Mouse (Mus musculus) heart, embryonic 13.5 days (tissue): ENCODE results near the gene Agbl1. TPM values are rescaled to one million over a fixed set of nuclear protein-coding genes. Genes with fewer than 3 reads are reported as not detected.

Experiments
- ATAC-seq: fragments of 200-750 bp; cut with Nextera tagmentation; 2 replicates; pipeline ENCODE4 v1.8.0; 2017; ENCODE audit warnings: moderate TSS enrichment; ENCODE audit not compliant: insufficient number of reproducible peaks, low FRiP score, low TSS enrichment; ENCODE audit errors: extremely low read depth
- H3K27ac ChIP-seq: fragments of 300-500 bp; sonication (generic); replicated peaks from 2 replicates; pipeline ENCODE4 v1.5.1; 2015; ENCODE audit warnings: moderate library complexity, mild to moderate bottlenecking, inconsistent platforms
- H3K27me3 ChIP-seq: fragments of 300-500 bp; sonication (generic); replicated peaks from 2 replicates; pipeline ENCODE4 v1.6.1; 2015; ENCODE audit warnings: mild to moderate bottlenecking, inconsistent platforms
- H3K36me3 ChIP-seq: fragments of 300-500 bp; sonication (generic); 2 replicates; pipeline ENCODE4 v1.6.1; 2015; ENCODE audit warnings: mild to moderate bottlenecking, inconsistent platforms
- H3K4me1 ChIP-seq: fragments of 300-500 bp; sonication (generic); 2 replicates; pipeline ENCODE4 v1.6.1; 2015; ENCODE audit warnings: inconsistent platforms
- H3K4me2 ChIP-seq: fragments of 300-500 bp; sonication (generic); 2 replicates; pipeline ENCODE4 v1.6.1; 2015; ENCODE audit warnings: inconsistent platforms, mild to moderate bottlenecking, moderate library complexity
- H3K4me3 ChIP-seq: fragments of 300-500 bp; sonication (generic); 2 replicates; pipeline ENCODE4 v1.5.1; 2015; ENCODE audit warnings: moderate library complexity, mild to moderate bottlenecking, inconsistent platforms
- H3K9ac ChIP-seq: fragments of 300-500 bp; sonication (generic); 2 replicates; pipeline ENCODE4 v1.6.1; 2015; ENCODE audit warnings: inconsistent platforms, mild to moderate bottlenecking, moderate library complexity
- H3K9me3 ChIP-seq: fragments of 300-500 bp; sonication (generic); 2 replicates; pipeline ENCODE4 v1.6.1; 2016; ENCODE audit warnings: inconsistent platforms
- WGBS: fragments of 180-500 bp; shearing (Covaris S2); methylation state at CpG from one replicate; pipeline ENCODE4 v1.1.7; 2015; ENCODE audit warnings: mixed read lengths; 5-methylcytosine and 5-hydroxymethylcytosine counted together
- polyA plus RNA-seq: library from polyadenylated mRNA; unstranded; fragments of >200 nt; fragmentation: Nextera tagmentation; extraction: Ambion mirVana; gene quantifications from 2 replicates; pipeline ENCODE4 v1.2.1, GENCODE M21; 2015

Agbl1 gene
- polyA plus RNA-seq, 1 experiment from 2014 or later, result not detected

GRCm38 (mm10) chr7:76810003-76810402, 580.3 kb downstream of the Agbl1 start:
- H3K9me3 ChIP-seq, result no peaks in the 10 kb centered on the region
- H3K4me3 ChIP-seq, result no peak overlapping the region
- no peak overlapping the region for H3K9ac ChIP-seq
- no peak for ATAC-seq
- H3K4me2 ChIP-seq, result no peak overlapping the region
- H3K4me1 ChIP-seq, result no peaks in the 10 kb centered on the region
- no peak overlapping the region for H3K27ac ChIP-seq
- H3K27me3 ChIP-seq, result no peaks in the 10 kb centered on the region
- H3K36me3 ChIP-seq, result no peaks in the 10 kb centered on the region
- whole genome bisulfite sequencing, result 48% methylated on average over 3 of the region's 3 CpGs

GRCm38 (mm10) chr7:76820571-76820970, 590.9 kb downstream of the Agbl1 start:
- whole genome bisulfite sequencing, result 66% methylated on average over 2 of the region's 2 CpGs
- Histone ChIP-seq H3K9ac (no peak overlapping the region), H3K27ac (no peak overlapping the region), H3K4me1 (no peaks in the 10 kb centered on the region), H3K27me3 (no peaks in the 10 kb centered on the region), H3K4me2 (no peak overlapping the region), H3K9me3 (no peaks in the 10 kb centered on the region), H3K4me3 (no peak overlapping the region), H3K36me3 (no peaks in the 10 kb centered on the region)
- ATAC-seq, result no peak

- no peaks in the 10 kb centered on the region for H3K9me3 ChIP-seq
- no peak overlapping the region for H3K4me2 ChIP-seq
- 64% methylated on average over 3 of the region's 3 CpGs for WGBS
- no peaks in the 10 kb centered on the region for H3K4me1 ChIP-seq
- no peak for ATAC-seq
- no peak overlapping the region for H3K4me3 ChIP-seq
- no peak overlapping the region for H3K9ac ChIP-seq
- H3K36me3 ChIP-seq, result no peaks in the 10 kb centered on the region
- H3K27me3 ChIP-seq, result no peaks in the 10 kb centered on the region
- H3K27ac ChIP-seq, result no peak overlapping the region
These were observed 612.5 kb downstream of the Agbl1 start for GRCm38 (mm10) chr7:76842146-76842545.

- 69% methylated on average over 22 of the region's 22 CpGs for WGBS
- no peak overlapping the region for H3K4me3 ChIP-seq
- no peak overlapping the region; the same call in 1 of the 2 replicates for H3K4me2 ChIP-seq
- ATAC-seq, result no peak
- H3K27me3 ChIP-seq, result no peaks in the 10 kb centered on the region
- no peak overlapping the region for H3K27ac ChIP-seq
- no peaks in the 10 kb centered on the region for H3K9me3 ChIP-seq
- no peak overlapping the region for H3K9ac ChIP-seq
- H3K4me1 ChIP-seq, result no peaks in the 10 kb centered on the region
- no peaks in the 10 kb centered on the region for H3K36me3 ChIP-seq
These were observed 659.9 kb downstream of the Agbl1 start for GRCm38 (mm10) chr7:76889416-76890209.

GRCm38 (mm10) chr7:76904096-76904495, 674.4 kb downstream of the Agbl1 start:
- no peaks in the 10 kb centered on the region for H3K36me3 ChIP-seq
- WGBS, result 74% methylated on average over 1 of the region's 1 CpGs
- no peak for ATAC-seq
- H3K4me2 ChIP-seq, result no peak overlapping the region
- no peak overlapping the region for H3K27ac ChIP-seq
- no peaks in the 10 kb centered on the region for H3K9me3 ChIP-seq
- no peaks in the 10 kb centered on the region for H3K27me3 ChIP-seq
- H3K4me3 ChIP-seq, result no peak overlapping the region
- no peaks in the 10 kb centered on the region for H3K4me1 ChIP-seq
- no peak overlapping the region for H3K9ac ChIP-seq

- Histone ChIP-seq H3K27me3 (no peaks in the 10 kb centered on the region), H3K27ac (no peak overlapping the region), H3K36me3 (no peaks in the 10 kb centered on the region), H3K9ac (no peak overlapping the region), H3K4me2 (no peak overlapping the region), H3K4me3 (no peak overlapping the region), H3K9me3 (no peaks in the 10 kb centered on the region), H3K4me1 (no peaks in the 10 kb centered on the region)
- no peak for ATAC-seq
- WGBS, result 69% methylated on average over 5 of the region's 5 CpGs
These were observed 682.0 kb downstream of the Agbl1 start for GRCm38 (mm10) chr7:76911672-76912071.

- H3K4me2 ChIP-seq, result no peak overlapping the region
- no peak overlapping the region for H3K9ac ChIP-seq
- no peaks in the 10 kb centered on the region for H3K27me3 ChIP-seq
- no peaks in the 10 kb centered on the region for H3K4me1 ChIP-seq
- H3K9me3 ChIP-seq, result no peaks in the 10 kb centered on the region
- no peak for ATAC-seq
- no peaks in the 10 kb centered on the region for H3K36me3 ChIP-seq
- H3K4me3 ChIP-seq, result no peak overlapping the region
- H3K27ac ChIP-seq, result no peak overlapping the region
These were observed 689.2 kb downstream of the Agbl1 start for GRCm38 (mm10) chr7:76918871-76919270.

- no peak overlapping the region for H3K9ac ChIP-seq
These were observed 692.0 kb downstream of the Agbl1 start for GRCm38 (mm10) chr7:76921671-76922070.

GRCm38 (mm10) chr7:76935219-76935618, 705.5 kb downstream of the Agbl1 start:
- no peak for ATAC-seq
- Histone ChIP-seq H3K36me3 (no peaks in the 10 kb centered on the region), H3K27me3 (no peaks in the 10 kb centered on the region), H3K4me3 (no peak overlapping the region), H3K4me2 (no peak overlapping the region), H3K27ac (no peak overlapping the region), H3K9ac (no peak overlapping the region), H3K9me3 (no peaks in the 10 kb centered on the region), H3K4me1 (no peaks in the 10 kb centered on the region)

More at GRCm38 (mm10) chr7:76921671-76922070, 692.0 kb downstream of the Agbl1 start:
- no peaks in the 10 kb centered on the region for H3K27me3 ChIP-seq
- ATAC-seq, result no peak
- no peak overlapping the region for H3K27ac ChIP-seq
- no peak overlapping the region for H3K4me2 ChIP-seq
- no peaks in the 10 kb centered on the region for H3K36me3 ChIP-seq
- no peak overlapping the region for H3K4me3 ChIP-seq
- no peaks in the 10 kb centered on the region for H3K9me3 ChIP-seq
- 35% methylated on average over 2 of the region's 2 CpGs for WGBS
- no peaks in the 10 kb centered on the region for H3K4me1 ChIP-seq

GRCm38 (mm10) chr7:76941531-76941930, 711.8 kb downstream of the Agbl1 start:
- H3K4me2 ChIP-seq, result no peak overlapping the region
- ATAC-seq, result no peak
- H3K36me3 ChIP-seq, result no peaks in the 10 kb centered on the region
- H3K27ac ChIP-seq, result no peak overlapping the region
- H3K4me1 ChIP-seq, result no peaks in the 10 kb centered on the region
- no peaks in the 10 kb centered on the region for H3K27me3 ChIP-seq
- no peaks in the 10 kb centered on the region for H3K9me3 ChIP-seq
- no peak overlapping the region for H3K9ac ChIP-seq
- no peak overlapping the region for H3K4me3 ChIP-seq

- H3K36me3 ChIP-seq, result no peaks in the 10 kb centered on the region
- ATAC-seq, result no peak
- H3K4me2 ChIP-seq, result no peak overlapping the region
- H3K27ac ChIP-seq, result no peak overlapping the region
- H3K4me3 ChIP-seq, result no peak overlapping the region
- no peaks in the 10 kb centered on the region for H3K27me3 ChIP-seq
- 0 out of 2 replicates have a peak, but pooled peaks cover 4% of the 10 kb centered on the region for H3K9me3 ChIP-seq
- no peaks in the 10 kb centered on the region for H3K4me1 ChIP-seq
- H3K9ac ChIP-seq, result no peak overlapping the region
- WGBS, result 8% methylated on average over 3 of the region's 3 CpGs
These were observed 741.6 kb downstream of the Agbl1 start for GRCm38 (mm10) chr7:76971334-76971733.

GRCm38 (mm10) chr7:77009571-77009970, 779.9 kb downstream of the Agbl1 start:
- Histone ChIP-seq H3K4me1 (no peaks in the 10 kb centered on the region), H3K4me3 (no peak overlapping the region), H3K36me3 (no peaks in the 10 kb centered on the region), H3K4me2 (no peak overlapping the region), H3K27ac (no peak overlapping the region), H3K9me3 (no peaks in the 10 kb centered on the region), H3K27me3 (no peaks in the 10 kb centered on the region), H3K9ac (no peak overlapping the region)
- ATAC-seq, result no peak
- 76% methylated on average over 3 of the region's 3 CpGs for WGBS
